Mouse (Mus musculus): ENCODE measurements around the gene Tpr.

DNA sequence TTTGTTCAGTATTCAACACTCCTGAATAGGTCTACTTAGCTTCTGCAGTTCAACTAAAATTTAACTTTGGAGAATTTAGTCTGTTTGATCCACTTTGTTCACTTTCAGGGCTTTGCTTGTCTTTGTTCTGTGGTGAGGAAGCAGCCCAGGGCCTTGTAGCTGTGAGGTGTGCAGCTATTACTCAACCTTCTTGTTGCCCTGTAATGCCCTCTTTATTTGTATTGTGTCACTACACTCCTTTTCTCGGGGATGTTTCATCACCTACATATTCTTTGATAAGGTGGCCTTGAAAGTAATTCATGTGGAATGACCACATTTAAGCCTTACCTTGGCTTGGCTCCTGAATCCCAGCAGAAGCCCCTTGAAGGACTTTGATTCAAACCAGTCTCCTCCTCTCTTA is 31.8 kb upstream of the Tpr start:
- TF ChIP-seq POLR2A (IDR thresholded peaks at IDR 0.05; ENCODE audit: extremely low read depth, insufficient read depth, low read length) (no peak), CTCF (IDR thresholded peaks at IDR 0.05; ENCODE audit: low read depth, low read length) (no peak)

Measured in liver, adult 2 months (tissue).